Comparison of ENCODE assay signal across 8 mouse cellular contexts in the genomic region with DNA sequence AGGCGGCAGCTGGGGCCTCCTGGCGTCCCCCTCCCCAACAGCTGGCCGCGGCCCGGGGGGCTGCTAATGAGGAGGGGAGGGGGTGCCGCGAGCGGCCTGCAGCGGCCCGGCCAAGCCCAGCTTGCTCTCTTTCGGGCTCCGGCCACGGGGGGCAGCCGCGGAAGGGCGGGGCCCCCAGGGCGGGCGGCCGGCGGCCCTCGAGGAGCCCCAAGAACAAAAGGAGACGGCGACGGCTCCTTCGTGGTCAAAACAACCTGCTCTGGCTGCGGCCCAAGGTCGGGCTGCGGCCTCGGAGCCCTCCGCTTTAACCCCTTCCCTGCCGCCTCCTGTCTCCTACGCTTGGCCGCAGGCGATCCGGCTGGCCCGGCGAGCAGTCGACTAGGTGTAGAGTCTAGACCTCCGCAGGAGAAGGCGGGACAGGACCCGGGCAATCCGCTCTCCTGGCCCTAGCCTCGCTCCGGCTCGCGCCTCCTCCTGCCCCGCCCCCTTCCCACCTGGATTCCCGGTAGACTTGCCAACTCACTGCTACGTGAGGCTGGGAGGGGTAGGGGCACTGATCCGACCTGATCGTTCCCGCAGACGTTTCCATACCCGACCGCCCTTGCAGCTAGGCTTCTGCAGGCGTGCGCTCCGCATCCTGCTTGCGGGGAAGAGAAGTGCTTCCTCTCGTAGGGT. TPM values are rescaled to one million over a fixed set of nuclear protein-coding genes. Genes with fewer than 3 reads are reported as not detected.
DNase-seq lines count a peak whose midpoint lies in the region; ATAC-seq and TF ChIP-seq lines count a peak whose summit lies in the region.

No protein-coding gene starts in this region.

- H3K27me3 ChIP-seq in limb, embryonic 11.5 days (ENCODE audit: control insufficient read depth, insufficient read depth, low read length) = peaks cover 79% of the 10 kb centered on the region
- H3K27me3 ChIP-seq in midbrain, embryonic 13.5 days = peaks cover 74% of the 10 kb centered on the region
- H3K27me3 ChIP-seq in stomach, postnatal 0 days (ENCODE audit: control insufficient read depth, insufficient read depth, low read length) = 0 out of 2 replicates have a peak, but pooled peaks cover 4% of the 10 kb centered on the region

- intact Hi-C loops in gastrocnemius, postnatal 14 days (cut with DNase I; ENCODE audit: low total_unique reads) = loop anchor here (5.0 kb wide), 2 partner anchors 50 to 65 kb away; no protein-coding TSS in a partner anchor

- H3K9ac ChIP-seq in limb, embryonic 11.5 days (ENCODE audit: low read length) = peak overlapping the region; percentile 61
- H3K9ac ChIP-seq in midbrain, embryonic 13.5 days (replicated peaks) = peak overlapping the region; percentile 76
- peak overlapping the region; percentile 87 for H3K9ac ChIP-seq in stomach, postnatal 0 days (ENCODE audit: low read length)

- peak; percentile 51 to 52 for DNase-seq in adrenal gland, adult 18-20 months (ENCODE audit: low spot score in 2 of 2)
- no peak for DNase-seq in adrenal gland, postnatal 4 days (ENCODE audit: low spot score in 2 of 2)
- peak; percentile 52 to 63 for DNase-seq in cerebellum, postnatal 4 days (ENCODE audit: low spot score in 2 of 2)
- peak; percentile 60 for DNase-seq in gastrocnemius, postnatal 14 days
- DNase-seq in kidney, adult 11 months = peak; percentile 94
- DNase-seq in limb, embryonic 11.5 days (ENCODE audit: low spot score) = peak; percentile 79
- DNase-seq in stomach, postnatal 0 days (ENCODE audit: low spot score) = peak; percentile 96

- no peak for TF ChIP-seq CTCF in stomach, postnatal 0 days (IDR thresholded peaks at IDR 0.05; ENCODE audit: low read depth)

- H3K4me3 ChIP-seq in limb, embryonic 11.5 days (ENCODE audit: low read depth, low read length) = peak overlapping the region; percentile 55
- peak overlapping the region; percentile 66 for H3K4me3 ChIP-seq in midbrain, embryonic 13.5 days (replicated peaks)
- peak overlapping the region; percentile 70 for H3K4me3 ChIP-seq in stomach, postnatal 0 days (ENCODE audit: low read depth, low read length)

- no peak overlapping the region for H3K27ac ChIP-seq in limb, embryonic 11.5 days (replicated peaks; ENCODE audit: low read depth, low read length)
- peak overlapping the region; percentile 64 for H3K27ac ChIP-seq in midbrain, embryonic 13.5 days
- H3K27ac ChIP-seq in stomach, postnatal 0 days (replicated peaks) = peak overlapping the region; percentile 94

- no peaks in the 10 kb centered on the region for H3K9me3 ChIP-seq in limb, embryonic 11.5 days (ENCODE audit: control insufficient read depth, low read length)
- H3K9me3 ChIP-seq in midbrain, embryonic 13.5 days = no peaks in the 10 kb centered on the region
- no peaks in the 10 kb centered on the region for H3K9me3 ChIP-seq in stomach, postnatal 0 days (ENCODE audit: control insufficient read depth, low read length)

- WGBS in limb, embryonic 11.5 days = under 1% methylated on average over 58 of the region's 60 CpGs
- under 1% methylated on average over 52 of the region's 60 CpGs for WGBS in midbrain, embryonic 13.5 days
- 0% methylated on average over 53 of the region's 60 CpGs for WGBS in stomach, postnatal 0 days

- no peak for TF ChIP-seq EP300 in stomach, postnatal 0 days (optimal IDR thresholded peaks at IDR 0.05)

- peak overlapping the region; percentile 88 for H3K4me2 ChIP-seq in limb, embryonic 11.5 days (ENCODE audit: low read depth, severe bottlenecking)
- H3K4me2 ChIP-seq in midbrain, embryonic 13.5 days (replicated peaks) = peak overlapping the region; percentile 94
- peak overlapping the region; percentile 97 for H3K4me2 ChIP-seq in stomach, postnatal 0 days (replicated peaks; ENCODE audit: low read depth)

- peak; percentile 69 for ATAC-seq in limb, embryonic 11.5 days (ENCODE audit: insufficient number of reproducible peaks, low FRiP score, low TSS enrichment, low read depth)
- ATAC-seq in midbrain, embryonic 13.5 days = peak; percentile 70
- peak; percentile 83 for ATAC-seq in stomach, postnatal 0 days (ENCODE audit: low FRiP score, low TSS enrichment)

- H3K4me1 ChIP-seq in limb, embryonic 11.5 days (ENCODE audit: control insufficient read depth, insufficient read depth, low read length) = peaks cover 18% of the 10 kb centered on the region
- H3K4me1 ChIP-seq in midbrain, embryonic 13.5 days (replicated peaks) = peaks cover 37% of the 10 kb centered on the region
- H3K4me1 ChIP-seq in stomach, postnatal 0 days (replicated peaks; ENCODE audit: control insufficient read depth, insufficient read depth) = peaks cover 5% of the 10 kb centered on the region; the same call in 1 of the 2 replicates

- no peaks in the 10 kb centered on the region for H3K36me3 ChIP-seq in limb, embryonic 11.5 days (ENCODE audit: control insufficient read depth, insufficient read depth, low read length)
- no peaks in the 10 kb centered on the region for H3K36me3 ChIP-seq in midbrain, embryonic 13.5 days
- no peaks in the 10 kb centered on the region for H3K36me3 ChIP-seq in stomach, postnatal 0 days (ENCODE audit: control insufficient read depth, insufficient read depth, low read length)

RNA-seq across cellular contexts. Expression of a gene that starts 2.1 kb away (rescaled TPM):
- total RNA-seq in adrenal gland, adult 18-20 months (2021) = 10 to 100 TPM; 46.1 to 47.6 TPM
- 10 to 100 TPM; 31.3 to 35.1 TPM for total RNA-seq in adrenal gland, postnatal 4 days (2021)
- 10 to 100 TPM; 25.2 to 38.5 TPM for total RNA-seq in gastrocnemius, postnatal 14 days (2021)
- 1.6 and 2.4 TPM in 2 replicates for polyA plus RNA-seq in limb, embryonic 11.5 days (2014; fragmentation: Nextera tagmentation; extraction: Ambion mirVana)
- polyA plus RNA-seq in midbrain, embryonic 13.5 days (2015; fragmentation: Nextera tagmentation; extraction: Ambion mirVana) = 2.1 and 2.3 TPM in 2 replicates
- 3.1 and 3.6 TPM in 2 replicates for polyA plus RNA-seq in stomach, postnatal 0 days (2015; fragmentation: Nextera tagmentation; extraction: Ambion mirVana)

RNA-seq across cellular contexts. Expression of a gene that starts 41.7 kb away (rescaled TPM):
- total RNA-seq in adrenal gland, adult 18-20 months (2021) = 10 to 100 TPM; 20.8 to 24.7 TPM
- 10 to 100 TPM; 15.4 to 18.4 TPM for total RNA-seq in adrenal gland, postnatal 4 days (2021)
- total RNA-seq in gastrocnemius, postnatal 14 days (2021) = 1 to 10 TPM; 3.7 to 4.5 TPM
- 0.97 and 1.4 TPM in 2 replicates for polyA plus RNA-seq in limb, embryonic 11.5 days (2014; fragmentation: Nextera tagmentation; extraction: Ambion mirVana)
- 3.0 and 4.3 TPM in 2 replicates for polyA plus RNA-seq in midbrain, embryonic 13.5 days (2015; fragmentation: Nextera tagmentation; extraction: Ambion mirVana)
- 4.8 and 5.5 TPM in 2 replicates for polyA plus RNA-seq in stomach, postnatal 0 days (2015; fragmentation: Nextera tagmentation; extraction: Ambion mirVana)

Comparison
In these comparisons a context has a peak if more than half of its experiments do, and no peak if none do; other contexts are left out.
1. DNase-seq: peak in adrenal gland, adult 18-20 months (2 of 2), cerebellum, postnatal 4 days (2 of 2), gastrocnemius, postnatal 14 days (single experiment), kidney, adult 11 months (single experiment), limb, embryonic 11.5 days (single experiment) and stomach, postnatal 0 days (single experiment); none in adrenal gland, postnatal 4 days (0 of 2).
2. Peak in every context shown above with its lines, with median percentiles within 50 percentile points of each other: ATAC-seq, H3K4me2 ChIP-seq, H3K4me3 ChIP-seq and H3K9ac ChIP-seq.